19 mouse cellular contexts compared by ENCODE assay signal in the genomic region with DNA sequence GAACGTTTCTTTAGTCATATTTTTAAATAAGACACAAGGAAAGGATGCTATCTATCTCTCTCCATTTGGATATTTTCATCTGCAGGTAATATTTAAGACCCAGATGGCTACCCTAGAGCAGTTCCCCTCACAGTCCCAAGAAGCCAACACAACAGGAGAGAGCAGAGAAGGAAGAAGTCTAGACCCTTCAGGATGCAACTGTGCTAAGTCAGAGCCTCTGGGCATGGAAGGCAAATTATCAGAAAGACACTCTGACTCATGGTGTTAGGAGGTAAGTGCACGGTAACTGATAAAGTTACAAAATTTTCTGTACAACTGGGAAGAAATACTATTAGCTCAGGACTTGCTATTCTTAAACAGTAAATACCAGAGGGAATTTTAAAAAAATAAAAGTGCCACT. TPM values are rescaled to one million over a fixed set of nuclear protein-coding genes. Genes with fewer than 3 reads are reported as not detected.
DNase-seq lines count a peak whose midpoint lies in the region; ATAC-seq and TF ChIP-seq lines count a peak whose summit lies in the region.
"Had no signal": no experiment of that assay in that cellular context is flagged by ENCODE, and none has a peak within 500 bp of the region (broad histone marks: within the 10 kb centered on the region; RNA-seq: fewer than 3 reads in every experiment).

No protein-coding gene starts in this region.

- H3K4me1 ChIP-seq in CH12.LX (ENCODE audit: control insufficient read depth in 1 of 2, insufficient read depth in 2 of 2), result peaks cover 3 to 11% of the 10 kb centered on the region in 2 experiments; a peak in 2 of 4 replicates
- H3K4me1 ChIP-seq in MEL (ENCODE audit: control insufficient read depth in 1 of 2, insufficient read depth in 2 of 2, low read length in 2 of 2), result peaks cover 0 to 2% of the 10 kb centered on the region in 2 experiments; a peak in 1 of 4 replicates
- peaks cover 4% of the 10 kb centered on the region; the same call in 1 of the 2 replicates for H3K4me1 ChIP-seq in liver, embryonic 12.5 days

- H3K4me3 ChIP-seq in CH12.LX (replicated peaks in 1 of 3; ENCODE audit: low read depth in 2 of 3, low read length in 2 of 3, poor library complexity in 1 of 3) (no peak overlapping the region), MEL (ENCODE audit: control insufficient read depth in 1 of 2, insufficient read depth in 1 of 2, low read depth in 2 of 2, low read length in 2 of 2) (no peak overlapping the region)
- H3K4me3 ChIP-seq in liver, embryonic 12.5 days, result no peak overlapping the region

- ATAC-seq in erythroblast, adult 5-6 weeks (replicated peaks; ENCODE audit: low FRiP score, poor library complexity, severe bottlenecking), result no peak
- no peak for ATAC-seq in liver, embryonic 12.5 days
- ATAC-seq: activated CD4-positive, CD25-positive, alpha-beta regulatory T cell, adult 4 months; CD4-positive, CD25-positive, alpha-beta regulatory T cell, adult 4 months; Patski had no signal

- 60% methylated on average over 2 of the region's 2 CpGs for WGBS in liver, embryonic 12.5 days (ENCODE audit: insufficient replicate concordance)

- dilution Hi-C loops in CH12.LX (cut with MboI; ENCODE audit: extremely low pct_ligation_motif_present, extremely low pct_unique_long_range_greater_than_20kb, low sequenced_read_pairs), result no loop called here

- DNase-seq in CH12.LX (ENCODE audit: extremely low read depth) (no peak), MEL (ENCODE audit: low read depth, low spot score) (peak; percentile 50)
- DNase-seq: adrenal gland, adult 2 months; adrenal gland, adult 8-10 months; adrenal gland, postnatal 10 days; adrenal gland, postnatal 14 days; adrenal gland, postnatal 25 days; adrenal gland, postnatal 36 days; B cell, adult 2 months; cerebellum, adult 11 months; cerebellum, adult 11-12 months; cerebellum, adult 18-20 months; cerebellum, adult 2 months; cerebellum, adult 8-10 months had no signal

- peaks cover 52 to 91% of the 10 kb centered on the region in 2 experiments for H3K36me3 ChIP-seq in CH12.LX (replicated peaks in 1 of 2; ENCODE audit: control insufficient read depth in 1 of 2, insufficient read depth in 1 of 2, low read length in 1 of 2)
- H3K36me3 ChIP-seq in MEL (ENCODE audit: control insufficient read depth in 1 of 2, insufficient read depth in 2 of 2, low read length in 2 of 2), result peaks cover 6 to 29% of the 10 kb centered on the region in 2 experiments
- peaks cover 76% of the 10 kb centered on the region for H3K36me3 ChIP-seq in liver, embryonic 12.5 days

- TF ChIP-seq CTCF in CH12.LX (conservative IDR thresholded peaks at IDR 0.05 in 1 of 2, IDR thresholded peaks at IDR 0.05 in 1 of 2; ENCODE audit: low read depth in 2 of 2, low read length in 2 of 2) (no peak), MEL (IDR thresholded peaks at IDR 0.05 in 2 of 3, conservative IDR thresholded peaks at IDR 0.05 in 1 of 3; ENCODE audit: control insufficient read depth in 1 of 3, insufficient read depth in 1 of 3, low read depth in 2 of 3, low read length in 3 of 3, poor library complexity in 1 of 3, severe bottlenecking in 1 of 3) (no peak)

- peaks cover 4% of the 10 kb centered on the region for H3K9me3 ChIP-seq in CH12.LX (replicated peaks; ENCODE audit: low read length)
- no peaks in the 10 kb centered on the region for H3K9me3 ChIP-seq in MEL (replicated peaks; ENCODE audit: insufficient read depth, low read length)
- peaks cover 4% of the 10 kb centered on the region for H3K9me3 ChIP-seq in liver, embryonic 12.5 days (replicated peaks)

- H3K79me2 ChIP-seq in CH12.LX (replicated peaks; ENCODE audit: control insufficient read depth, extremely low read depth, insufficient read depth, poor library complexity, severe bottlenecking) (peaks cover 24% of the 10 kb centered on the region), MEL (ENCODE audit: control insufficient read depth, insufficient read depth, low read length, poor library complexity) (no peaks in the 10 kb centered on the region)

- in situ Hi-C loops in CH12.LX (cut with MboI; ENCODE audit: low pct_ligation_motif_present, low pct_unique_long_range_greater_than_20kb, low sequenced_read_pairs), result no loop called here

- H3K4me2 ChIP-seq in CH12.LX (ENCODE audit: insufficient read depth, low read depth, poor library complexity, severe bottlenecking), result peak overlapping the region; percentile 12; the same call in 1 of the 2 replicates
- H3K4me2 ChIP-seq in liver, embryonic 12.5 days, result no peak overlapping the region

- TF ChIP-seq RAD21 in CH12.LX (IDR thresholded peaks at IDR 0.05; ENCODE audit: low read depth, low read length), result no peak
- no peak for TF ChIP-seq RAD21 in MEL (IDR thresholded peaks at IDR 0.05; ENCODE audit: low read depth, low read length)

- H3K27ac ChIP-seq in CH12.LX (ENCODE audit: insufficient read depth, low read depth) (peak overlapping the region; percentile 27; the same call in 1 of the 2 replicates), MEL (ENCODE audit: control insufficient read depth, low read depth, low read length) (no peak overlapping the region)
- no peak overlapping the region for H3K27ac ChIP-seq in liver, embryonic 12.5 days

- H3K9ac ChIP-seq in CH12.LX (ENCODE audit: insufficient read depth, low read depth) (peak overlapping the region; percentile 95; the same call in 1 of the 2 replicates), MEL (ENCODE audit: control insufficient read depth, low read depth, low read length, poor library complexity, severe bottlenecking) (no peak overlapping the region)
- no peak overlapping the region for H3K9ac ChIP-seq in liver, embryonic 12.5 days

- H3K27me3 ChIP-seq in CH12.LX (replicated peaks) (no peaks in the 10 kb centered on the region), MEL (ENCODE audit: control insufficient read depth in 1 of 2, insufficient read depth in 2 of 2, low read length in 2 of 2) (no peaks in the 10 kb centered on the region)
- H3K27me3 ChIP-seq in liver, embryonic 12.5 days (replicated peaks), result no peaks in the 10 kb centered on the region
- H3K27me3 ChIP-seq: Patski had no signal

- TF ChIP-seq POLR2A in CH12.LX (IDR thresholded peaks at IDR 0.05; ENCODE audit: low read depth, low read length), result peak; percentile 63
- no peak for TF ChIP-seq POLR2A in MEL (IDR thresholded peaks at IDR 0.05; ENCODE audit: control insufficient read depth in 1 of 2, insufficient read depth in 1 of 2, low read depth in 1 of 2, low read length in 2 of 2, poor library complexity in 1 of 2)

- TF ChIP-seq EP300 in CH12.LX (IDR thresholded peaks at IDR 0.05; ENCODE audit: low read length) (no peak), MEL (IDR thresholded peaks at IDR 0.05; ENCODE audit: low read depth in 1 of 2, low read length in 2 of 2) (peak; percentile 49 to 59)

TF ChIP-seq in CH12.LX, 34 proteins besides CTCF, POLR2A, EP300 and RAD21 (continues in another document):
- TF ChIP-seq TCF12 (IDR thresholded peaks at IDR 0.05; ENCODE audit: low read depth, low read length) (no peak), ZMIZ1 (IDR thresholded peaks at IDR 0.05; ENCODE audit: low read depth, low read length) (peak; percentile 47; the same call in 1 of the 2 replicates), NRF1 (IDR thresholded peaks at IDR 0.05; ENCODE audit: low read depth, low read length) (no peak), ELF1 (IDR thresholded peaks at IDR 0.05; ENCODE audit: low read depth, low read length) (no peak), ZC3H11A (IDR thresholded peaks at IDR 0.05; ENCODE audit: low read depth, low read length) (no peak), NELFE (IDR thresholded peaks at IDR 0.05; ENCODE audit: low read depth, low read length) (no peak), ZNF384 (IDR thresholded peaks at IDR 0.05; ENCODE audit: low read depth, low read length) (no peak), POLR2AphosphoS2 (IDR thresholded peaks at IDR 0.05; ENCODE audit: low read depth, low read length) (peak; percentile 91), CHD2 (IDR thresholded peaks at IDR 0.05; ENCODE audit: low read length) (peak; percentile 26; the same call in 1 of the 2 replicates)

TF ChIP-seq in MEL, 35 proteins besides CTCF, POLR2A, EP300 and RAD21:
- no peak for TF ChIP-seq USF1 (IDR thresholded peaks at IDR 0.05; ENCODE audit: low read depth, low read length)
- no peak for TF ChIP-seq BHLHE40 (IDR thresholded peaks at IDR 0.05; ENCODE audit: borderline replicate concordance, low read depth, low read length)
- TF ChIP-seq TAL1 (IDR thresholded peaks at IDR 0.05; ENCODE audit: low read length), result peak; percentile 24; the same call in 1 of the 2 replicates
- no peak for TF ChIP-seq E2F4 (IDR thresholded peaks at IDR 0.05; ENCODE audit: borderline replicate concordance, low read depth, low read length)

RNA-seq across cellular contexts. Expression of gene Gtf2e1, which starts 20.9 kb away (rescaled TPM):
- total RNA-seq in CH12.LX (2012; rRNA removed), result 29.5 and 39.5 TPM in 2 replicates
- 72.7 and 77.9 TPM in 2 replicates for total RNA-seq in CH12.LX (2014; rRNA removed)
- polyA plus RNA-seq in CH12.LX (2012; ENCODE audit: insufficient read length, low read depth), result 52.2 and 56.0 TPM in 2 replicates
- total RNA-seq in MEL (2012; rRNA removed), result 34.4 and 37.9 TPM in 2 replicates
- polyA plus RNA-seq in MEL (2012; ENCODE audit: insufficient read depth in 1 of 2, insufficient read length in 2 of 2, low read depth in 1 of 2, low replicate concordance in 2 of 2, missing spikeins in 1 of 2), result 10 to 100 TPM in 1 of 2 experiments, not detected in 1; 29.3 TPM
- 3.1 and 6.1 TPM in 2 replicates for total RNA-seq in erythroblast, adult 5-6 weeks (2015; ENCODE audit: low replicate concordance)
- 2.8 and 3.8 TPM in 2 replicates for total RNA-seq in erythroblast, adult 5-6 weeks (2017; ENCODE audit: low replicate concordance)
- 18.1 and 18.3 TPM in 2 replicates for polyA plus RNA-seq in liver, embryonic 12.5 days (2016; fragmentation: Nextera tagmentation; extraction: Ambion mirVana)

RNA-seq across cellular contexts. Expression of gene Rabl3, which starts 21.0 kb away (rescaled TPM):
- 12.3 and 14.4 TPM in 2 replicates for total RNA-seq in CH12.LX (2012; rRNA removed)
- 19.0 and 19.8 TPM in 2 replicates for total RNA-seq in CH12.LX (2014; rRNA removed)
- polyA plus RNA-seq in CH12.LX (2012; ENCODE audit: insufficient read length, low read depth), result 34.9 and 36.8 TPM in 2 replicates
- 7.3 and 8.5 TPM in 2 replicates for total RNA-seq in MEL (2012; rRNA removed)
- polyA plus RNA-seq in MEL (2012; ENCODE audit: insufficient read depth in 1 of 2, insufficient read length in 2 of 2, low read depth in 1 of 2, low replicate concordance in 2 of 2, missing spikeins in 1 of 2), result 10 to 100 TPM in 1 of 2 experiments, not detected in 1; 13.5 TPM
- 4.4 and 5.4 TPM in 2 replicates for total RNA-seq in erythroblast, adult 5-6 weeks (2015; ENCODE audit: low replicate concordance)
- 1.5 and 2.0 TPM in 2 replicates for total RNA-seq in erythroblast, adult 5-6 weeks (2017; ENCODE audit: low replicate concordance)
- polyA plus RNA-seq in liver, embryonic 12.5 days (2016; fragmentation: Nextera tagmentation; extraction: Ambion mirVana), result 19.8 and 20.8 TPM in 2 replicates

Comparison
In these comparisons a context has a peak if more than half of its experiments do, and no peak if none do; other contexts are left out.
1. Of the 35 proteins assayed by ChIP-seq in both MEL and CH12.LX: peak only in MEL: EP300; only in CH12.LX: CHD1, CHD2, POLR2A, POLR2AphosphoS2, RCOR1 and ZMIZ1; in both: none; in neither: 28.